Mouse (Mus musculus) left cerebral cortex, adult 9 months (tissue): ENCODE data around the gene Hist1h2ag.
"Not testable (repeated sequence)": the region's sequence is repeated elsewhere in the genome, so short reads cannot be mapped to it uniquely, and the experiment has no call there.

ENCODE experiments used
- DNase-seq, 2 experiments: peaks; one replicate each; pipeline ENCODE4 v3.0.0; 2022; ENCODE audit warnings: low spot score in 2 of 2

The Hist1h2ag gene

GRCm38 (mm10) chr13:22042568-22043502, at the start of gene Hist1h2ag, which contains the start of gene Hist1h2bj:
Gene Hist1h2ag (minus strand): TSS chr13:22042944.
Gene Hist1h2bj (plus strand): TSS chr13:22043214.
- DNase-seq: peak; percentile 95 to 96

- not testable (repeated sequence) for DNase-seq
Measured at GRCm38 (mm10) chr13:22084140-22084539, 41.4 kb upstream of the Hist1h2ag start, which contains the start of gene Vmn1r188. Gene Vmn1r188 (plus strand): TSS chr13:22084440.

GRCm38 (mm10) chr13:22063468-22063867, 20.7 kb upstream of the Hist1h2ag start:
- DNase-seq: no peak

GRCm38 (mm10) chr13:22061422-22061821, 18.7 kb upstream of the Hist1h2ag start:
- DNase-seq: no peak

GRCm38 (mm10) chr13:22053754-22054153, 11.0 kb upstream of the Hist1h2ag start:
- DNase-seq: no peak

GRCm38 (mm10) chr13:22051523-22051859, 8.7 kb upstream of the Hist1h2ag start:
- DNase-seq: no peak

GRCm38 (mm10) chr13:22050591-22051522, 8.1 kb upstream of the Hist1h2ag start:
- peak; percentile 74 to 91 for DNase-seq

- DNase-seq: no peak
Measured at GRCm38 (mm10) chr13:22049737-22050440, 7.1 kb upstream of the Hist1h2ag start.

- no peak for DNase-seq
Measured at GRCm38 (mm10) chr13:22049041-22049440, 6.3 kb upstream of the Hist1h2ag start.

GRCm38 (mm10) chr13:22045311-22045710, 2.6 kb upstream of the Hist1h2ag start:
- DNase-seq: no peak

- no peak for DNase-seq
Measured at GRCm38 (mm10) chr13:22044432-22045155, 1.9 kb upstream of the Hist1h2ag start.

- DNase-seq: no peak
Measured at GRCm38 (mm10) chr13:22043503-22044431, 1.0 kb upstream of the Hist1h2ag start.

GRCm38 (mm10) chr13:22041651-22042567, 835 bp downstream of the Hist1h2ag start:
- no peak for DNase-seq

- peak; percentile 94 to 99 for DNase-seq
Measured at GRCm38 (mm10) chr13:22041142-22041536, 1.6 kb downstream of the Hist1h2ag start, which contains the start of gene Hist1h4i. Gene Hist1h4i (minus strand): TSS chr13:22041362.

- DNase-seq: no peak
Measured at GRCm38 (mm10) chr13:22040464-22041141, 2.1 kb downstream of the Hist1h2ag start.

GRCm38 (mm10) chr13:22039951-22040463, 2.7 kb downstream of the Hist1h2ag start:
- no peak for DNase-seq

- DNase-seq: no peak
Measured at GRCm38 (mm10) chr13:22039364-22039763, 3.4 kb downstream of the Hist1h2ag start.

- DNase-seq: no peak
Measured at GRCm38 (mm10) chr13:22037415-22037814, 5.3 kb downstream of the Hist1h2ag start.
